Mouse (Mus musculus) ES-Bruce4 (cell line): ENCODE measurements around the gene Pdzrn3.

Experiments
- CTCF ChIP-seq: IDR thresholded peaks from one replicate; pipeline ENCODE4 v1.8.1; 2011; ENCODE audit warnings: low read depth, low read length
- EP300 ChIP-seq: IDR thresholded peaks from 2 replicates; pipeline ENCODE4 v1.6.1; 2011; ENCODE audit warnings: low read depth, low read length; ENCODE audit not compliant: insufficient read depth
- POLR2A ChIP-seq: IDR thresholded peaks from one replicate; pipeline ENCODE4 v1.8.1; 2011; ENCODE audit warnings: low read length; ENCODE audit not compliant: insufficient read depth

- TF ChIP-seq EP300 (no peak), CTCF (peak; percentile 35), POLR2A (no peak)
Observed at GRCm38 (mm10) chr6:101266787-101267186, 110.9 kb downstream of the Pdzrn3 start.
